Mouse (Mus musculus): ENCODE measurements at regions not wholly inside any gene's neighbourhood (a gene's known extent, or its start where the extent isn't known, plus 50 kb on each side); places are given as distances from the start of the nearest gene placed in this dataset.

DNA sequence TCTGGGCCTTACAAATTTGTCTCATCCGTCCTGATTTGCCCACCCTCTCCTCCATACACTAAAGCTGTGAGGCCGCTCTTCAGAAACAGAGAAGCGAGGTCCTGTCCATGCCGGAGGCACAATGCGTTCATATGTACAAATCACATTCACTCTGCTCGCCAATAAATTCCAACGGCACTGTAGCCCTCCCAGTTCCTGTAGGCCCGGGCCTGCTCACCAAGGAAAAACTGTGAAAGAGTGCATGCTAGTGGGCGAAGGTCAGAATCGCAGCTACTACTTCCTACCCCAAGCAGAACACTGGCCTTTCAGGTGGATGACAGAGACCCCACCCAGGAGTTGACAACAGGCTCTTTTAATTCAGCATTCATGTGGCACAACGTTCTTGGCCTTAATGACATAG, 278.7 kb downstream of the Insig2 start:
- no peak for TF ChIP-seq POLR2A (IDR thresholded peaks at IDR 0.05; ENCODE audit: low read depth, low read length)
- TF ChIP-seq CTCF (IDR thresholded peaks at IDR 0.05; ENCODE audit: extremely low read depth, insufficient read depth, insufficient read length, insufficient replicate concordance), result no peak
